Mouse (Mus musculus): ENCODE data around the gene Shisa4. TPM values are rescaled to one million over a fixed set of nuclear protein-coding genes. Genes with fewer than 3 reads are reported as not detected.

Gene Shisa4
- polyA plus RNA-seq, 1 experiment: 16.7 TPM

DNA sequence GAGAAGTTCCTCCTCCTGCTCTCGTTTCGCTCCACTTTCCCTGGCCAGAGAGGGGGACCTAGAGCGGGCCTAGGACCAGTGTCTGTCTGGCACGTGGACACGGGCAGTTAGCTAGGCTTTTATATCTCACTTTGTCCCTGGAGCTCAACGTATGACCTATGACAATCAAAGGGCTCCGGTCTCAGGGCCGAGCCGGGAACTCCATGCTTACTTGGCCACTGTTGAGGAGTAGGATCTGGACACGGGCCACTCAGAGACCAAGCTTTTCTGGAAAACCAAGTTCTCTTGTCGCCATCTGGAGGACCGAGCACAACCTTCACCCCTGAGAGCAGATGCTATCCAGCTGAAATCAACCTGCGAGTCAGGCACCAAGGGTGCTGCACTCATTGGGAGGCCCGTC is 6.1 kb downstream of the Shisa4 start:
- Histone ChIP-seq H3K4me3 (replicated peaks; ENCODE audit: extremely low read depth, low read depth, low read length) (peak overlapping the region; percentile 21), H3K4me1 (ENCODE audit: control insufficient read depth, insufficient read depth, low read length) (0 out of 2 replicates have a peak, but pooled peaks cover 5% of the 10 kb centered on the region)
- WGBS: 11% methylated on average over 14 of the region's 14 CpGs
- DNase-seq: peak; percentile 60
- TF ChIP-seq CTCF (IDR thresholded peaks at IDR 0.05; ENCODE audit: insufficient read depth, low read length): peak; percentile 53
- TF ChIP-seq POLR2A (IDR thresholded peaks at IDR 0.05; ENCODE audit: borderline replicate concordance, extremely low read depth, low read depth, low read length): no peak

DNA sequence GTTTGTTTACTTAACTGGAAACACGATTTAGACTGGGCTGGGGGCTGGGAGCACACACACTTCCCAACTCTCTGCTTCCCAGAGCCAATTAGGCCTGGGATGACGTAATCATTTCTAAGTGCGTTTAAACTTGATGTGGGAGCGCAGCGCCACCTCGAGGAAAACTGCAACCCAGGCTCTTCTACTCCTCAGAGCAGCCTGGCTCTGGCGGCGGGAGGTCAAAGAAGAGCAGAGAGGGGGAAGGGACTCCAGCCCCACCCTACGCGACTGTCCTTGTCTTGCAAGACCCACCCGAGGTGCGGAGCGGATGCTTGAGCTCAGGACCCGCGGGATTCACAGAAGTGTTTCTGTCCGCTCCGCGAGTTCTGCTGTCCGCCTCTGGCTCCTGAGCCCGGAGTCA is 6.8 kb downstream of the Shisa4 start:
- DNase-seq: peak; percentile 83
- H3K4me1 ChIP-seq (ENCODE audit: control insufficient read depth, insufficient read depth, low read length): peaks cover 8% of the 10 kb centered on the region; the same call in 1 of the 2 replicates
- TF ChIP-seq POLR2A (IDR thresholded peaks at IDR 0.05; ENCODE audit: borderline replicate concordance, extremely low read depth, low read depth, low read length): no peak
- TF ChIP-seq CTCF (IDR thresholded peaks at IDR 0.05; ENCODE audit: insufficient read depth, low read length): peak; percentile 80
- H3K4me3 ChIP-seq (replicated peaks; ENCODE audit: extremely low read depth, low read depth, low read length): peak overlapping the region; percentile 43
- 2% methylated on average over 20 of the region's 20 CpGs for WGBS

DNA sequence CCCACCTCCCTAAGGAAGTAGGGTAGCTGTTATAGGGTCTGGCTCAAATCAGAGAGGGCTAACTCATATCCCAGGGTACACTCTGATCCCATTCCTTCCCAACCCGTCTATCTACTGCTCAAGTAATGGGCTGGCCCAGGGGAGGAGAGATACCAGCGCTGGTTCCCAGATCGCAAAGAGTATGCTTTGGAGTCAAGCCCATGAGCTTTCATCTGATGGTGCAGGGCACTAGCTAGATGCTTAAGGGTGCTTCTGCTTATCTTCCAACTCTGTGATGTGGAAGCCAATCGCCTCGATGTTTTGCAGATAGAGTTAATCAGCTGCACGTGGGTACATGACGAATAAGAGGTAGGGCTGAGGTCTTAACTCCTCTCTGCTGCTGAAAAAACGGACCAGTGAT is 7.4 kb downstream of the Shisa4 start:
- no peak for TF ChIP-seq POLR2A (IDR thresholded peaks at IDR 0.05; ENCODE audit: borderline replicate concordance, extremely low read depth, low read depth, low read length)
- TF ChIP-seq CTCF (IDR thresholded peaks at IDR 0.05; ENCODE audit: insufficient read depth, low read length): no peak
- no peak for DNase-seq
- H3K4me1 ChIP-seq (ENCODE audit: control insufficient read depth, insufficient read depth, low read length): peaks cover 8% of the 10 kb centered on the region; the same call in 1 of the 2 replicates
- WGBS: 66% methylated on average over 8 of the region's 8 CpGs
- H3K4me3 ChIP-seq (replicated peaks; ENCODE audit: extremely low read depth, low read depth, low read length): no peak overlapping the region

DNA sequence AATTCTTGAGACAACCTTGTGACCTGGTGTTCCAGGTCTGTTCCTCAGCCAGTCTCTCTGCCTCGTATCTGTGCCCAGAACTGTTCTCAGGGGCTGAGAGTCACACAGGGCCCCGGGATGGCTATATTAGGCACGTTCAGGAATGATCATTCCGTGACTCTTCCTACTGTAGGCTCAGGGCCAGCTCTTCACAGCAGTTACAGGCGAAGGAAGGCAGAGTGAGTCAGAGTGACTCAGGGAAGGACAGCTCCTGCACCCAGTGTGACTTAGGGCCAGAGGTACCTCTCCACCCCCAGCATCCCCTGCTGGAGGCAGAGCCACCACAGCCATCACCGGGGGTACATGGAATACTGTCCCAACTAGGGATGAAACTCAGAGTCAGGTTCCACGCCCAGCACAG is 8.0 kb downstream of the Shisa4 start:
- Histone ChIP-seq H3K4me1 (ENCODE audit: control insufficient read depth, insufficient read depth, low read length) (peaks cover 8% of the 10 kb centered on the region; the same call in 1 of the 2 replicates), H3K4me3 (replicated peaks; ENCODE audit: extremely low read depth, low read depth, low read length) (no peak overlapping the region)
- no peak for DNase-seq
- 71% methylated on average over 7 of the region's 7 CpGs for WGBS
- no peak for TF ChIP-seq POLR2A (IDR thresholded peaks at IDR 0.05; ENCODE audit: borderline replicate concordance, extremely low read depth, low read depth, low read length)
- no peak for TF ChIP-seq CTCF (IDR thresholded peaks at IDR 0.05; ENCODE audit: insufficient read depth, low read length)

DNA sequence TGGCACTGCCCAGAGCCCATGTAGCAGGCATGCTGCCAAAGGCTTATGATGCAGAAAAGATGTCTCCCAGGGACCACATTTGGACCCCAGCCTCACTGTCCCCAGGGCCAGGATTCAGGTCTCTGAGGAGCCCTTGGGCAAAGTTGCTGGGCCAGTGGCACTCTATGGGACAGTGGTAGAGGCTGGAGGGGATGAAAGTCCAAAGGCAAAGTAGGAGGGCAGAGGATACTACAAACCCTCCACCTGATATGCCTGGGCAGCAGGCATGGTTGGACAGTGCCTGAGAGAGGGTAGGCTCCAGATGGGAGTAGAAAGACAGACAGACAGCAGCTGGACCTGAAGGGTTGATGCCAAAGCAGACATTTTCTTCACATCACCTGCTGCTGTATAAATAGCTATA is 8.7 kb downstream of the Shisa4 start:
- DNase-seq: no peak
- Histone ChIP-seq H3K4me3 (replicated peaks; ENCODE audit: extremely low read depth, low read depth, low read length) (no peak overlapping the region), H3K4me1 (ENCODE audit: control insufficient read depth, insufficient read depth, low read length) (peaks cover 8% of the 10 kb centered on the region; the same call in 1 of the 2 replicates)
- no peak for TF ChIP-seq CTCF (IDR thresholded peaks at IDR 0.05; ENCODE audit: insufficient read depth, low read length)
- no peak for TF ChIP-seq POLR2A (IDR thresholded peaks at IDR 0.05; ENCODE audit: borderline replicate concordance, extremely low read depth, low read depth, low read length)

DNA sequence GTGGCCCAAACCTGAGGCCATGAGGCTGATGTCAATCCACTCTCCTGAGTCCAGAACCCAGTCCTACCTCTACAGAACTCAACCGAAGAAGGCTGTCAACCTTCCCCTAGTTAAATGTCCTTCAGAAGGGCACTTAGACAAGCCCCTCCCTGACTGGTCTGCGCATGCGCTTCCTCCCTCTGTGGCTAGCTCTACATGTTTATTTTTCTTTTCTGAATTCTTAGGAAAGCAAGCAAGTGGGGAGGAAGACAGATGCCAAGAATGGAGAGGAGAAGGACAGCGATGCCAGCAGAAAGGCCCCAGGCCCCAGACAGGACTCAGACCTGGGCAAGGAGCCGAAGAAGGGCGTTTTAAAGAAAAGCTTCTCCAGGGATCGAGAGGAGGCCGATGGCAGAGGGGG is 11.6 kb downstream of the Shisa4 start:
- 31% methylated on average over 8 of the region's 8 CpGs for WGBS
- Histone ChIP-seq H3K4me3 (replicated peaks; ENCODE audit: extremely low read depth, low read depth, low read length) (peak overlapping the region; percentile 8), H3K4me1 (ENCODE audit: control insufficient read depth, insufficient read depth, low read length) (peaks cover 5% of the 10 kb centered on the region; the same call in 1 of the 2 replicates)
- no peak; the same call in 1 of the 2 replicates for TF ChIP-seq POLR2A (IDR thresholded peaks at IDR 0.05; ENCODE audit: borderline replicate concordance, extremely low read depth, low read depth, low read length)
- no peak for TF ChIP-seq CTCF (IDR thresholded peaks at IDR 0.05; ENCODE audit: insufficient read depth, low read length)
- DNase-seq: peak; percentile 31

DNA sequence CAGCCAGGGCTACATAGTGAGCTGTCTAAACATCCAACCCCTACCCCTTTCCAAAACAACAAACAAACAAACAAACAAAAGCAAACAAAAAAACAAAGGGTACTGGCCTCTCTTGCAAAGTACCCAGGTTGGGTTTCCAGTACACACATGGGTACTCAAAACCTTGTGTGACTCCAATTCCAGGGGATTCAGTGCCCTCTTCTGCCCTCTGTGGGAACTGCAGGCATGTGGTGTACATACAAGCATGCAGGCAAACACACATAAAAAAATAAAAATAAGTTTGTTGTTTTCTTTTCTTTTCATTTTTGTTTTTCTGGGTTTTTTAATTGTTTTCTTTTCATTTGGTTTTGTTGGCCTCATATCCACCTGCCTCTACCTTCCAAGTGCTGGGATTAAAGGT is 12.9 kb downstream of the Shisa4 start:
- no peak for DNase-seq
- TF ChIP-seq POLR2A (IDR thresholded peaks at IDR 0.05; ENCODE audit: borderline replicate concordance, extremely low read depth, low read depth, low read length) (no peak), CTCF (IDR thresholded peaks at IDR 0.05; ENCODE audit: insufficient read depth, low read length) (no peak)
- H3K4me1 ChIP-seq (ENCODE audit: control insufficient read depth, insufficient read depth, low read length): peaks cover 3% of the 10 kb centered on the region; the same call in 1 of the 2 replicates
- no peak overlapping the region for H3K4me3 ChIP-seq (replicated peaks; ENCODE audit: extremely low read depth, low read depth, low read length)

DNA sequence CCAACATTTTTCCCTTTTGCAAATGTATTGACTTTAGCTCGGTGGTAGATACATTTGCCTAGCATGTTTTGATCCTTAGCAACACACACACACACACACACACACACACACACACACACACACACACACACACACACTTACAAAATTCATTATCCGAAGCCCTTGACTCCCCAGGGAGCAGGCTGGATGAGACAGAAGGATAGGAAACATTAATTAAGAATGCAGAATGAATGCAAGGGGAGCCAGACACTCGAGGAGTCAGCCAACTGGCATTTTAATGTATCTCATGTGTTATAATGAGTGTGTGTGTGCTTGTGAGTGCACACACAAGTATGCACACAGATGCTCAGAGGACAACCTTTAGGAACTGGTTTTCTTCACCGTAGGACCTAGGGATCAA is 13.5 kb downstream of the Shisa4 start:
- no peak for DNase-seq
- Histone ChIP-seq H3K4me3 (replicated peaks; ENCODE audit: extremely low read depth, low read depth, low read length) (no peak overlapping the region), H3K4me1 (ENCODE audit: control insufficient read depth, insufficient read depth, low read length) (peaks cover 3% of the 10 kb centered on the region; the same call in 1 of the 2 replicates)
- WGBS: 77% methylated on average over 4 of the region's 4 CpGs
- TF ChIP-seq POLR2A (IDR thresholded peaks at IDR 0.05; ENCODE audit: borderline replicate concordance, extremely low read depth, low read depth, low read length) (no peak), CTCF (IDR thresholded peaks at IDR 0.05; ENCODE audit: insufficient read depth, low read length) (no peak)

DNA sequence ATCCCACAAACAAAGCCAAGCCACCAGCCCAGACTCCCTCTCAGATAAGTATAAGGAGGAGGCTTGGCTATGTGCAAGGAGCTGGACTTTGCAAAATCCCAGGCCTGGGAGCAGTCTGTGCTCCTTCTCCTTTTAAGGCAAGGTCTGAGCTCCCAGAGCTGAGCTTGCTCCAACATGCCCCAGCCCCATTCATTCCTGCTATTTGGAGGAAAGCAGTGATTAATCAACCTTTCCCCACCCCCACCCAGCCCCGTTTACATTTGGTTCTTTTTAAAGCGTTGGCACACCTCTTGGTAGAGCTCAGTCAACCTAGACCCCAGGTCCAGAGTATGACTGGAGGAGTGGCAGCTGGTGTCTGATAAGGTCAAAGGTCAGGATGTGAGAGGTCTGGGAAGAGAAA is 16.0 kb downstream of the Shisa4 start:
- no peak for DNase-seq
- TF ChIP-seq POLR2A (IDR thresholded peaks at IDR 0.05; ENCODE audit: borderline replicate concordance, extremely low read depth, low read depth, low read length) (no peak), CTCF (IDR thresholded peaks at IDR 0.05; ENCODE audit: insufficient read depth, low read length) (no peak)
- H3K4me1 ChIP-seq (ENCODE audit: control insufficient read depth, insufficient read depth, low read length): peaks cover 3% of the 10 kb centered on the region; the same call in 1 of the 2 replicates
- WGBS: 28% methylated on average over 2 of the region's 2 CpGs
- no peak overlapping the region for H3K4me3 ChIP-seq (replicated peaks; ENCODE audit: extremely low read depth, low read depth, low read length)

DNA sequence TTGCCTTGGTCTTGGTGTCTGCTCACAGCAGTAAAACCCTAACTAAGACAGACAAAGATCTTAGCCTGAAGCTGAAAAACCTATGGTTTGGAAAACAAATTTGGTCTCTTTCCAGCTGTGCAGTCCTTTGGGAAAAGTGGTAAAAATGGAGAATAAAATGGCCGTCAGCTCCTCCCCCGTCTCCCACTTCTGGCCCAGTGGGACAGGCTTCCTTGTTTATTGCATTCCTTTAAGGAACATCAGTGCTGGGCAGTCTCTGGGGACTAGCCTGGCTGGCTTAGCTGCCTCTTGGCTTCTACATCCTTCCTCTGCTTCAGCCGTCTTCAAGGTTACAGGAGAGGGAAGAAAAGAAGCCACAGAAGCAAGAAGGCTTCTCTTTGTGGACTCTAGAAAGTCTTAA is 23.1 kb downstream of the Shisa4 start:
- TF ChIP-seq CTCF (IDR thresholded peaks at IDR 0.05; ENCODE audit: insufficient read depth, low read length) (no peak), POLR2A (IDR thresholded peaks at IDR 0.05; ENCODE audit: borderline replicate concordance, extremely low read depth, low read depth, low read length) (no peak)
- Histone ChIP-seq H3K4me3 (replicated peaks; ENCODE audit: extremely low read depth, low read depth, low read length) (no peak overlapping the region), H3K4me1 (ENCODE audit: control insufficient read depth, insufficient read depth, low read length) (0 out of 2 replicates have a peak, but pooled peaks cover 3% of the 10 kb centered on the region)
- WGBS: 55% methylated on average over 3 of the region's 3 CpGs
- no peak for DNase-seq

Data from lung, adult 2 months (tissue).